Mouse (Mus musculus) liver, embryonic 15.5 days (tissue): ENCODE results near the gene Bcl6b. TPM values are rescaled to one million over a fixed set of nuclear protein-coding genes. Genes with fewer than 3 reads are reported as not detected.
A peak's percentile ranks its signal among the peaks of the same experiment; 100 is the strongest.

Source experiments
- ATAC-seq: fragments of 200-750 bp; cut with Nextera tagmentation; 2 replicates; pipeline ENCODE4 v1.8.0; 2017; ENCODE audit warnings: moderate number of reproducible peaks, mild to moderate bottlenecking, moderate library complexity; ENCODE audit not compliant: insufficient read depth
- H3K27ac ChIP-seq: fragments of 300-500 bp; sonication (generic); replicated peaks from 2 replicates; pipeline ENCODE4 v1.5.1; 2015; ENCODE audit warnings: mild to moderate bottlenecking, inconsistent platforms
- H3K27me3 ChIP-seq: fragments of 300-500 bp; sonication (generic); 2 replicates; pipeline ENCODE4 v1.6.1; 2015; ENCODE audit warnings: mild to moderate bottlenecking, inconsistent platforms
- H3K36me3 ChIP-seq: fragments of 300-500 bp; sonication (generic); replicated peaks from 2 replicates; pipeline ENCODE4 v1.6.1; 2015; ENCODE audit warnings: moderate library complexity, mild to moderate bottlenecking, inconsistent platforms
- H3K4me1 ChIP-seq: fragments of 300-500 bp; sonication (generic); replicated peaks from 2 replicates; pipeline ENCODE4 v1.6.1; 2015; ENCODE audit warnings: inconsistent platforms
- H3K4me2 ChIP-seq: fragments of 300-500 bp; sonication (generic); 2 replicates; pipeline ENCODE4 v1.6.1; 2015; ENCODE audit warnings: moderate library complexity, mild to moderate bottlenecking, inconsistent platforms
- H3K4me3 ChIP-seq: fragments of 300-500 bp; sonication (generic); replicated peaks from 2 replicates; pipeline ENCODE4 v1.5.1; 2015; ENCODE audit warnings: mild to moderate bottlenecking, inconsistent platforms
- H3K9ac ChIP-seq: fragments of 300-500 bp; sonication (generic); 2 replicates; pipeline ENCODE4 v1.6.1; 2015; ENCODE audit warnings: moderate library complexity, mild to moderate bottlenecking, inconsistent platforms
- H3K9me3 ChIP-seq: fragments of 300-500 bp; sonication (generic); replicated peaks from 2 replicates; pipeline ENCODE4 v1.6.1; 2016; ENCODE audit warnings: inconsistent platforms
- WGBS: fragments of 180-500 bp; shearing (Covaris S2); methylation state at CpG from one replicate; pipeline ENCODE4 v1.1.7; 2015; ENCODE audit warnings: mixed read lengths; ENCODE audit not compliant: insufficient replicate concordance; 5-methylcytosine and 5-hydroxymethylcytosine counted together
- polyA plus RNA-seq: library from polyadenylated mRNA; unstranded; fragments of >200 nt; fragmentation: Nextera tagmentation; extraction: Ambion mirVana; gene quantifications from 2 replicates; pipeline ENCODE4 v1.2.1, GENCODE M21; 2015

The Bcl6b gene
- polyA plus RNA-seq, 1 experiment from 2014 or later = 2.1 TPM

GRCm38 (mm10) chr11:70247136-70247845 is 17.7 kb upstream of the Bcl6b start:
- Histone ChIP-seq H3K36me3 (no peaks in the 10 kb centered on the region), H3K4me2 (no peak overlapping the region), H3K4me1 (0 out of 2 replicates have a peak, but pooled peaks cover 4% of the 10 kb centered on the region), H3K9me3 (no peaks in the 10 kb centered on the region), H3K27me3 (peaks cover 45% of the 10 kb centered on the region), H3K27ac (no peak overlapping the region), H3K9ac (no peak overlapping the region), H3K4me3 (no peak overlapping the region)
- ATAC-seq = no peak
- 36% methylated on average over 9 of the region's 9 CpGs for WGBS

GRCm38 (mm10) chr11:70242591-70242990 is 13.0 kb upstream of the Bcl6b start:
- H3K27ac ChIP-seq = no peak overlapping the region
- peaks cover 20% of the 10 kb centered on the region for H3K4me1 ChIP-seq
- H3K4me2 ChIP-seq = no peak overlapping the region
- H3K36me3 ChIP-seq = no peaks in the 10 kb centered on the region
- H3K9ac ChIP-seq = no peak overlapping the region
- H3K4me3 ChIP-seq = no peak overlapping the region
- WGBS = 52% methylated on average over 11 of the region's 11 CpGs
- no peaks in the 10 kb centered on the region for H3K9me3 ChIP-seq
- H3K27me3 ChIP-seq = peaks cover 16% of the 10 kb centered on the region
- ATAC-seq = no peak

GRCm38 (mm10) chr11:70239541-70240279 is 10.1 kb upstream of the Bcl6b start, which contains the start of the genes Gm21988 and Rnasek:
Gm21988 (minus strand) TSS chr11:70239830.
Rnasek (minus strand) TSS chr11:70239842.
- H3K4me1 ChIP-seq = peaks cover 48% of the 10 kb centered on the region
- no peaks in the 10 kb centered on the region for H3K9me3 ChIP-seq
- peak; percentile 13 for ATAC-seq
- peak within 1 kb of the TSS; percentile 96 for H3K27ac ChIP-seq
- peaks cover 4% of the 10 kb centered on the region for H3K27me3 ChIP-seq
- peak within 1 kb of the TSS; percentile 96 for H3K9ac ChIP-seq
- under 1% methylated on average over 32 of the region's 35 CpGs for WGBS
- H3K4me3 ChIP-seq = peak within 1 kb of the TSS; percentile 93
- peaks cover 15% of the 10 kb centered on the region for H3K36me3 ChIP-seq
- H3K4me2 ChIP-seq = peak within 1 kb of the TSS; percentile 92

- no peak for ATAC-seq
- H3K27me3 ChIP-seq = no peaks in the 10 kb centered on the region
- peaks cover 56% of the 10 kb centered on the region for H3K4me1 ChIP-seq
- peak overlapping the region; percentile 96 for H3K9ac ChIP-seq
- H3K36me3 ChIP-seq = peaks cover 18% of the 10 kb centered on the region
- peak overlapping the region; percentile 96 for H3K27ac ChIP-seq
- 7% methylated on average over 23 of the region's 23 CpGs for WGBS
- H3K4me2 ChIP-seq = peak overlapping the region; percentile 92
- H3K4me3 ChIP-seq = peak overlapping the region; percentile 93
- H3K9me3 ChIP-seq = no peaks in the 10 kb centered on the region
These were observed 9.2 kb upstream of the Bcl6b start for GRCm38 (mm10) chr11:70238591-70239440.

- ATAC-seq = peak; percentile 90
- peak within 1 kb of the TSS; percentile 96 for H3K9ac ChIP-seq
- peak within 1 kb of the TSS; percentile 96 for H3K27ac ChIP-seq
- H3K9me3 ChIP-seq = no peaks in the 10 kb centered on the region
- peaks cover 18% of the 10 kb centered on the region for H3K36me3 ChIP-seq
- WGBS = under 1% methylated on average over 70 of the region's 70 CpGs
- peak within 1 kb of the TSS; percentile 92 for H3K4me2 ChIP-seq
- peaks cover 61% of the 10 kb centered on the region for H3K4me1 ChIP-seq
- H3K4me3 ChIP-seq = peak within 1 kb of the TSS; percentile 93
- peaks cover 1% of the 10 kb centered on the region; the same call in 1 of the 2 replicates for H3K27me3 ChIP-seq
These were observed 8.0 kb upstream of the Bcl6b start, which contains the start of gene 0610010K14Rik for GRCm38 (mm10) chr11:70237457-70238167. 0610010K14Rik (minus strand) TSS chr11:70237914.

- Histone ChIP-seq H3K27me3 (peaks cover 7% of the 10 kb centered on the region; the same call in 1 of the 2 replicates), H3K4me2 (peak overlapping the region; percentile 92), H3K36me3 (peaks cover 18% of the 10 kb centered on the region), H3K9me3 (no peaks in the 10 kb centered on the region), H3K9ac (peak overlapping the region; percentile 96), H3K4me3 (peak overlapping the region; percentile 93), H3K27ac (peak overlapping the region; percentile 96), H3K4me1 (peaks cover 61% of the 10 kb centered on the region)
- no peak for ATAC-seq
- 24% methylated on average over 7 of the region's 7 CpGs for whole genome bisulfite sequencing
These were observed 7.1 kb upstream of the Bcl6b start for GRCm38 (mm10) chr11:70236717-70237116.

GRCm38 (mm10) chr11:70235254-70235900 is 5.8 kb upstream of the Bcl6b start:
- 88% methylated on average over 12 of the region's 12 CpGs for WGBS
- peak overlapping the region; percentile 52; the same call in 1 of the 2 replicates for H3K27ac ChIP-seq
- ATAC-seq = no peak
- 0 out of 2 replicates have a peak overlapping the region, but pooled peaks have one; percentile 92 for H3K4me2 ChIP-seq
- H3K4me3 ChIP-seq = no peak overlapping the region
- peaks cover 14% of the 10 kb centered on the region for H3K27me3 ChIP-seq
- H3K9me3 ChIP-seq = no peaks in the 10 kb centered on the region
- H3K9ac ChIP-seq = no peak overlapping the region
- peaks cover 61% of the 10 kb centered on the region for H3K4me1 ChIP-seq
- peaks cover 18% of the 10 kb centered on the region for H3K36me3 ChIP-seq

GRCm38 (mm10) chr11:70234497-70234896 is 4.9 kb upstream of the Bcl6b start:
- Histone ChIP-seq H3K36me3 (peaks cover 18% of the 10 kb centered on the region), H3K4me1 (peaks cover 66% of the 10 kb centered on the region), H3K9me3 (no peaks in the 10 kb centered on the region), H3K9ac (no peak overlapping the region), H3K27ac (peak overlapping the region; percentile 52; the same call in 1 of the 2 replicates), H3K4me3 (no peak overlapping the region), H3K4me2 (no peak overlapping the region), H3K27me3 (peaks cover 23% of the 10 kb centered on the region)
- 25% methylated on average over 8 of the region's 8 CpGs for WGBS
- ATAC-seq = no peak

- H3K4me3 ChIP-seq = no peak overlapping the region
- no peak overlapping the region for H3K9ac ChIP-seq
- peaks cover 70% of the 10 kb centered on the region for H3K4me1 ChIP-seq
- no peaks in the 10 kb centered on the region for H3K9me3 ChIP-seq
- WGBS = 56% methylated on average over 5 of the region's 5 CpGs
- H3K27ac ChIP-seq = no peak overlapping the region
- no peak overlapping the region for H3K4me2 ChIP-seq
- no peak for ATAC-seq
- peaks cover 18% of the 10 kb centered on the region for H3K36me3 ChIP-seq
- peaks cover 27% of the 10 kb centered on the region for H3K27me3 ChIP-seq
These were observed 4.4 kb upstream of the Bcl6b start for GRCm38 (mm10) chr11:70234037-70234436.

GRCm38 (mm10) chr11:70233016-70233415 is 3.4 kb upstream of the Bcl6b start:
- Histone ChIP-seq H3K9me3 (no peaks in the 10 kb centered on the region), H3K36me3 (peaks cover 18% of the 10 kb centered on the region), H3K4me2 (no peak overlapping the region), H3K27me3 (peaks cover 37% of the 10 kb centered on the region), H3K4me1 (peaks cover 73% of the 10 kb centered on the region), H3K27ac (no peak overlapping the region), H3K9ac (no peak overlapping the region), H3K4me3 (no peak overlapping the region)
- whole genome bisulfite sequencing = 54% methylated on average over 8 of the region's 8 CpGs
- no peak for ATAC-seq
